Mouse (Mus musculus) heart, embryonic 16.5 days (tissue): ENCODE measurements around the gene Sf3b6. TPM values are rescaled to one million over a fixed set of nuclear protein-coding genes. Genes with fewer than 3 reads are reported as not detected.
A peak's percentile ranks its signal among the peaks of the same experiment; 100 is the strongest.

ENCODE experiments used
- ATAC-seq: fragments of 200-750 bp; cut with Nextera tagmentation; replicated peaks from 2 replicates; pipeline ENCODE4 v1.8.0; 2017; ENCODE audit warnings: moderate number of reproducible peaks; ENCODE audit not compliant: insufficient read depth, low FRiP score; ENCODE audit errors: extremely low read depth
- H3K27ac ChIP-seq: fragments of 300-500 bp; sonication (generic); 2 replicates; pipeline ENCODE4 v1.5.1; 2014; ENCODE audit warnings: mild to moderate bottlenecking, low read length, control low read depth, moderate library complexity
- H3K27me3 ChIP-seq: fragments of 300-500 bp; sonication (generic); 2 replicates; pipeline ENCODE4 v1.6.1; 2014; ENCODE audit warnings: low read length, mixed read lengths; ENCODE audit not compliant: control insufficient read depth, insufficient read depth
- H3K36me3 ChIP-seq: fragments of 300-500 bp; sonication (generic); 2 replicates; pipeline ENCODE4 v1.6.1; 2014; ENCODE audit not compliant: control insufficient read depth, insufficient read depth
- H3K4me1 ChIP-seq: fragments of 300-500 bp; sonication (generic); 2 replicates; pipeline ENCODE4 v1.6.1; 2014; ENCODE audit warnings: low read length, mixed read lengths; ENCODE audit not compliant: control insufficient read depth, insufficient read depth
- H3K4me2 ChIP-seq: fragments of 300-500 bp; sonication (generic); 2 replicates; pipeline ENCODE4 v1.6.1; 2014; ENCODE audit warnings: low read depth, mild to moderate bottlenecking, control low read depth, low read length
- H3K4me3 ChIP-seq: fragments of 300-500 bp; sonication (generic); 2 replicates; pipeline ENCODE4 v1.5.1; 2014; ENCODE audit warnings: mild to moderate bottlenecking, control low read depth, low read length
- H3K9ac ChIP-seq: fragments of 300-500 bp; sonication (generic); 2 replicates; pipeline ENCODE4 v1.6.1; 2014; ENCODE audit warnings: low read length, control low read depth
- H3K9me3 ChIP-seq: fragments of 300-500 bp; sonication (generic); replicated peaks from 2 replicates; pipeline ENCODE4 v1.6.1; 2016; ENCODE audit warnings: low read length; ENCODE audit not compliant: control insufficient read depth
- WGBS: fragments of 180-500 bp; shearing (Covaris S2); extraction: QIAGEN DNeasy Blood & Tissue Kit; methylation state at CpG from one replicate; pipeline ENCODE4 v1.1.7; 2014; 5-methylcytosine and 5-hydroxymethylcytosine counted together
- polyA plus RNA-seq: library from polyadenylated mRNA; unstranded; fragments of >200 nt; fragmentation: Nextera tagmentation; extraction: Ambion mirVana; gene quantifications from 2 replicates; pipeline ENCODE4 v1.2.1, GENCODE M21; 2015

Sf3b6 gene
- polyA plus RNA-seq, 1 experiment from 2014 or later = 147 TPM

- 0 out of 2 replicates have a peak, but pooled peaks cover 3% of the 10 kb centered on the region for H3K4me1 ChIP-seq
- ATAC-seq = no peak
- H3K36me3 ChIP-seq = peaks cover 14% of the 10 kb centered on the region
- no peaks in the 10 kb centered on the region for H3K27me3 ChIP-seq
- H3K27ac ChIP-seq = no peak overlapping the region
- H3K4me3 ChIP-seq = no peak overlapping the region
- 97% methylated on average over 5 of the region's 5 CpGs for WGBS
- no peaks in the 10 kb centered on the region for H3K9me3 ChIP-seq
- H3K9ac ChIP-seq = no peak overlapping the region
- no peak overlapping the region for H3K4me2 ChIP-seq
Observed at GRCm38 (mm10) chr12:4856160-4856559, 38.8 kb downstream of the Sf3b6 start.

- Histone ChIP-seq H3K4me1 (0 out of 2 replicates have a peak, but pooled peaks cover 3% of the 10 kb centered on the region), H3K4me2 (no peak overlapping the region), H3K27me3 (no peaks in the 10 kb centered on the region), H3K9me3 (no peaks in the 10 kb centered on the region), H3K4me3 (no peak overlapping the region), H3K27ac (no peak overlapping the region), H3K9ac (no peak overlapping the region), H3K36me3 (peaks cover 14% of the 10 kb centered on the region)
- no peak for ATAC-seq
- WGBS = 96% methylated on average over 2 of the region's 2 CpGs
Observed at GRCm38 (mm10) chr12:4856834-4857233, 39.5 kb downstream of the Sf3b6 start.

GRCm38 (mm10) chr12:4859241-4859914, 42.0 kb downstream of the Sf3b6 start:
- peak; percentile 32; the same call in 1 of the 2 replicates for ATAC-seq
- H3K4me2 ChIP-seq = no peak overlapping the region
- H3K27ac ChIP-seq = 0 out of 2 replicates have a peak overlapping the region, but pooled peaks have one; percentile 15

GRCm38 (mm10) chr12:4862672-4863071, 45.3 kb downstream of the Sf3b6 start:
- H3K9me3 ChIP-seq = no peaks in the 10 kb centered on the region; the same call in 1 of the 2 replicates
- H3K27ac ChIP-seq = no peak overlapping the region
- 91% methylated on average over 4 of the region's 4 CpGs for WGBS
- no peaks in the 10 kb centered on the region for H3K36me3 ChIP-seq
- H3K27me3 ChIP-seq = no peaks in the 10 kb centered on the region
- no peak overlapping the region for H3K9ac ChIP-seq
- no peak overlapping the region for H3K4me2 ChIP-seq
- H3K4me1 ChIP-seq = peaks cover 16% of the 10 kb centered on the region
- ATAC-seq = no peak
- no peak overlapping the region for H3K4me3 ChIP-seq

More at GRCm38 (mm10) chr12:4859241-4859914, 42.0 kb downstream of the Sf3b6 start:
- Histone ChIP-seq H3K4me3 (no peak overlapping the region), H3K4me1 (peaks cover 14% of the 10 kb centered on the region), H3K9ac (no peak overlapping the region), H3K36me3 (peaks cover 14% of the 10 kb centered on the region), H3K9me3 (no peaks in the 10 kb centered on the region; the same call in 1 of the 2 replicates), H3K27me3 (no peaks in the 10 kb centered on the region)
- WGBS = 35% methylated on average over 11 of the region's 11 CpGs

- Histone ChIP-seq H3K4me2 (peak overlapping the region; percentile 49; the same call in 1 of the 2 replicates), H3K4me3 (0 out of 2 replicates have a peak overlapping the region, but pooled peaks have one; percentile 2), H3K9ac (peak overlapping the region; percentile 35; the same call in 1 of the 2 replicates), H3K9me3 (no peaks in the 10 kb centered on the region; the same call in 1 of the 2 replicates), H3K27me3 (no peaks in the 10 kb centered on the region), H3K4me1 (peaks cover 16% of the 10 kb centered on the region), H3K36me3 (no peaks in the 10 kb centered on the region), H3K27ac (peak overlapping the region; percentile 78)
- peak; percentile 81 for ATAC-seq
- 17% methylated on average over 4 of the region's 4 CpGs for WGBS
Observed at GRCm38 (mm10) chr12:4863654-4864337, 46.5 kb downstream of the Sf3b6 start.

GRCm38 (mm10) chr12:4864338-4864690, 47.0 kb downstream of the Sf3b6 start:
- peaks cover 15% of the 10 kb centered on the region for H3K4me1 ChIP-seq
- H3K9me3 ChIP-seq = no peaks in the 10 kb centered on the region; the same call in 1 of the 2 replicates
- peak overlapping the region; percentile 49; the same call in 1 of the 2 replicates for H3K4me2 ChIP-seq
- H3K9ac ChIP-seq = 0 out of 2 replicates have a peak overlapping the region, but pooled peaks have one; percentile 22
- H3K27me3 ChIP-seq = no peaks in the 10 kb centered on the region
- 41% methylated on average over 4 of the region's 4 CpGs for WGBS
- no peak overlapping the region for H3K4me3 ChIP-seq
- peak; percentile 2; the same call in 1 of the 2 replicates for ATAC-seq
- H3K27ac ChIP-seq = peak overlapping the region; percentile 78
- H3K36me3 ChIP-seq = no peaks in the 10 kb centered on the region

- no peak for ATAC-seq
- Histone ChIP-seq H3K4me1 (peaks cover 11% of the 10 kb centered on the region), H3K4me2 (no peak overlapping the region), H3K4me3 (no peak overlapping the region), H3K9ac (no peak overlapping the region), H3K36me3 (no peaks in the 10 kb centered on the region), H3K27ac (no peak overlapping the region), H3K9me3 (no peaks in the 10 kb centered on the region), H3K27me3 (no peaks in the 10 kb centered on the region)
- WGBS = 77% methylated on average over 8 of the region's 8 CpGs
Observed at GRCm38 (mm10) chr12:4868924-4869323, 51.6 kb downstream of the Sf3b6 start.

- peaks cover 15% of the 10 kb centered on the region for H3K4me1 ChIP-seq
- no peaks in the 10 kb centered on the region for H3K36me3 ChIP-seq
- no peaks in the 10 kb centered on the region for H3K27me3 ChIP-seq
- H3K9me3 ChIP-seq = no peaks in the 10 kb centered on the region
- 88% methylated on average over 5 of the region's 5 CpGs for WGBS
- no peak overlapping the region for H3K4me3 ChIP-seq
- H3K27ac ChIP-seq = no peak overlapping the region
- H3K9ac ChIP-seq = no peak overlapping the region
- no peak overlapping the region for H3K4me2 ChIP-seq
- no peak for ATAC-seq
Observed at GRCm38 (mm10) chr12:4871260-4871659, 53.9 kb downstream of the Sf3b6 start.

- Histone ChIP-seq H3K27me3 (no peaks in the 10 kb centered on the region), H3K4me2 (no peak overlapping the region), H3K4me3 (no peak overlapping the region), H3K27ac (no peak overlapping the region), H3K9ac (no peak overlapping the region), H3K4me1 (peaks cover 15% of the 10 kb centered on the region), H3K36me3 (no peaks in the 10 kb centered on the region), H3K9me3 (no peaks in the 10 kb centered on the region)
- WGBS = 38% methylated on average over 4 of the region's 4 CpGs
- ATAC-seq = no peak
Observed at GRCm38 (mm10) chr12:4872273-4872672, 54.9 kb downstream of the Sf3b6 start.
